Mouse (Mus musculus) neutrophil, adult 65 days (primary cell): Measurements from ENCODE around the gene Senp3. TPM values are rescaled to one million over a fixed set of nuclear protein-coding genes. Genes with fewer than 3 reads are reported as not detected.

Experiments
- total RNA-seq: library from RNA; stranded (reverse); gene quantifications from 2 replicates; pipeline ENCODE4 v1.2.4, GENCODE M21; 2023

The Senp3 gene
- total RNA-seq: 77.3 and 91.6 TPM in 2 replicates

GRCm38 (mm10) chr11:69681314-69682208, at the start of gene Senp3:
Gene Senp3, minus strand, starts transcription at chr11:69682084.

GRCm38 (mm10) chr11:69695361-69696181, 13.7 kb upstream of the Senp3 start, which contains the start of the genes Tnfsf12 and Tnfsfm13:
Gene Tnfsf12, minus strand, starts transcription at chr11:69695849.
Gene Tnfsfm13, minus strand, starts transcription at chr11:69696098.

GRCm38 (mm10) chr11:69685526-69686148, 3.8 kb upstream of the Senp3 start, which contains the start of gene Tnfsf13:
Gene Tnfsf13, minus strand, starts transcription at chr11:69685784.

GRCm38 (mm10) chr11:69672211-69672706, 9.6 kb downstream of the Senp3 start, which contains the start of gene Eif4a1:
Gene Eif4a1, minus strand, starts transcription at chr11:69672423.

DNA sequence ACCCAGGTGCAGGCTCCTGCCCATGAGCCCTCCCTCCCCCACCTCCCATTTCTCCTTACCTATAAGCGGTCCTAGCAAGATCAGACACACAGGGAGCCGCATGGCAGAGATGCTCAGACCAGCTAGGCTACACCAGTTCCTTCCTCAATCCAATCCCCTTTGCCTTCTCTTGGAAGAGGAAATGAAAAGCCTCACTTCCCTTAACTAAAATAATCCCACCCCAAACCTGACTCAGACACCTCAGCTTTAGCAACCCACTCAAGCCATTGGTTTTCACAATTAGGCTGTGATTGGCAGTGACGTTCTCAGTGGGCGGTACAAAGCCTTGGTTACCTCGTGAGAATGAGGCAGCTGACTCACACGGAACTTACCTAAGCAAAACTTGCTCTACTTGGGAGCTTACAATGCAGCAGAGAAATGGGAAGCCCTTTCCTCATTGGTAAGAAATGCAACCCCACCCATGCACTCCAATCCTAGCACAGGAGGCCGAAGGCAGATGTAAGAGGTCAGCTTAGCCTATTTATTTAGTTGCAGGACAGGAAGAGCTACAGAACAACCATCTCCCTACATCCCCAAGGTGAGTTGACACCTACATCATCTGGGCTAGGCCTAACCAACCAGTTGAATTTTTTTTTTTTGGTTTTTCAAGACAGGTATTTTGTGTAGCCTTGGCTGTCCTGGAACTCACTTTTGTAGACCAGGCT, 15.8 kb downstream of the Senp3 start, which contains the start of gene Cd68:
Gene Cd68, minus strand, starts transcription at position 193 of the 704 bp plus-strand sequence.

GRCm38 (mm10) chr11:69662213-69662966, 19.5 kb downstream of the Senp3 start, which contains the start of gene Mpdu1:
Gene Mpdu1, minus strand, starts transcription at chr11:69662642.

GRCm38 (mm10) chr11:69655264-69656064, 26.4 kb downstream of the Senp3 start, which contains the start of gene Sox15:
Gene Sox15, plus strand, starts transcription at chr11:69655314.

GRCm38 (mm10) chr11:69632284-69633089, 49.4 kb downstream of the Senp3 start, which contains the start of gene Fxr2:
Gene Fxr2, plus strand, starts transcription at chr11:69632990.

Other genes starting within 250 kb of the Senp3 start
- gene Dnah2, start 133.0 kb downstream of the Senp3 start, total RNA-seq: 2.1 and 6.3 TPM in 2 replicates
- 0.23 and 0.28 TPM in 2 replicates for gene Efnb3, start 121.9 kb downstream of the Senp3 start, total RNA-seq
- 9.3 and 11.2 TPM in 2 replicates for gene Wrap53, start 101.8 kb downstream of the Senp3 start, total RNA-seq
- gene Trp53, start 101.7 kb downstream of the Senp3 start, total RNA-seq: 33.7 and 43.7 TPM in 2 replicates
- gene Atp1b2, start 76.1 kb downstream of the Senp3 start, total RNA-seq: not detected in 2 replicates
- gene Shbg, start 64.2 kb downstream of the Senp3 start, total RNA-seq: not detected in 2 replicates
- not detected in 2 replicates for gene Sat2, start 60.1 kb downstream of the Senp3 start, total RNA-seq
- 43.9 and 65.2 TPM in 2 replicates for gene Fxr2, start 49.1 kb downstream of the Senp3 start, total RNA-seq
- 0.95 TPM in 1 of 2 replicates, not detected in the other for gene Sox15, start 26.8 kb downstream of the Senp3 start, total RNA-seq
- 67.2 and 77.6 TPM in 2 replicates for gene Mpdu1, start 19.4 kb downstream of the Senp3 start, total RNA-seq
- gene Cd68, start 15.9 kb downstream of the Senp3 start, total RNA-seq: 79.5 and 104 TPM in 2 replicates
- 525 and 565 TPM in 2 replicates for gene Eif4a1, start 9.7 kb downstream of the Senp3 start, total RNA-seq
- gene Tnfsf13, start 3.7 kb upstream of the Senp3 start, total RNA-seq: 10.0 and 11.1 TPM in 2 replicates
- 7.3 and 8.2 TPM in 2 replicates for gene Tnfsf12, start 13.8 kb upstream of the Senp3 start, total RNA-seq
- gene Tnfsfm13, start 14.0 kb upstream of the Senp3 start, total RNA-seq: 1.4 and 4.9 TPM in 2 replicates
- gene Polr2a, start 76.6 kb upstream of the Senp3 start, total RNA-seq: 74.6 and 76.6 TPM in 2 replicates
- gene Slc35g3, start 79.9 kb upstream of the Senp3 start, total RNA-seq: not detected in 2 replicates
- gene Zbtb4, start 83.8 kb upstream of the Senp3 start, total RNA-seq: 0.70 and 1.2 TPM in 2 replicates
- 0.54 and 1.0 TPM in 2 replicates for gene Chrnb1, start 113.9 kb upstream of the Senp3 start, total RNA-seq
- gene Fgf11, start 119.8 kb upstream of the Senp3 start, total RNA-seq: not detected in 2 replicates
- gene Tmem102, start 123.5 kb upstream of the Senp3 start, total RNA-seq: not detected in 2 replicates
- gene Gm39566, start 133.2 kb upstream of the Senp3 start, total RNA-seq: not detected in 2 replicates
- gene Spem2, start 136.4 kb upstream of the Senp3 start, total RNA-seq: not detected in 2 replicates
- gene Spem1, start 140.1 kb upstream of the Senp3 start, total RNA-seq: not detected in 2 replicates
- gene Nlgn2, start 155.7 kb upstream of the Senp3 start, total RNA-seq: 0.88 and 1.8 TPM in 2 replicates
- gene Tmem256, start 156.4 kb upstream of the Senp3 start, total RNA-seq: 76.0 and 86.7 TPM in 2 replicates
- gene Plscr3, start 164.3 kb upstream of the Senp3 start, total RNA-seq: 26.2 and 36.2 TPM in 2 replicates
- gene Tnk1, start 176.6 kb upstream of the Senp3 start, total RNA-seq: not detected in 2 replicates
- 0.84 TPM in 1 of 2 replicates, not detected in the other for gene Tmem95, start 195.9 kb upstream of the Senp3 start, total RNA-seq
- 6.8 TPM in 2 replicates for gene Kctd11, start 199.3 kb upstream of the Senp3 start, total RNA-seq
- gene Acap1, start 213.5 kb upstream of the Senp3 start, total RNA-seq: 262 and 323 TPM in 2 replicates
- 1.2 and 2.6 TPM in 2 replicates for gene 2810408A11Rik, start 218.9 kb upstream of the Senp3 start, total RNA-seq
- gene Neurl4, start 219.0 kb upstream of the Senp3 start, total RNA-seq: 17.7 and 25.0 TPM in 2 replicates
- 71.0 and 76.8 TPM in 2 replicates for gene Gps2, start 231.8 kb upstream of the Senp3 start, total RNA-seq
- 429 and 447 TPM in 2 replicates for gene Eif5a, start 239.9 kb upstream of the Senp3 start, total RNA-seq